Mouse (Mus musculus): ENCODE measurements around the gene Jpt1.

GRCm38 (mm10) chr11:115535401-115536037, 21.3 kb upstream of the Jpt1 start:
- TF ChIP-seq CTCF (IDR thresholded peaks at IDR 0.05; ENCODE audit: insufficient read depth, low read length) (no peak), POLR2A (IDR thresholded peaks at IDR 0.05; ENCODE audit: borderline replicate concordance, extremely low read depth, low read depth, low read length) (no peak)
